Mouse (Mus musculus): ENCODE data around the gene Rem2. TPM values are rescaled to one million over a fixed set of nuclear protein-coding genes. Genes with fewer than 3 reads are reported as not detected.

Rem2 gene
- total and polyA plus RNA-seq, 3 experiments: 4.8 to 38.8 TPM; not detected in 1

GRCm38 (mm10) chr14:54443712-54444618 is 31.9 kb upstream of the Rem2 start:
- Histone ChIP-seq H3K9ac (ENCODE audit: control insufficient read depth, low read depth, low read length, poor library complexity, severe bottlenecking) (no peak overlapping the region), H3K4me1 (ENCODE audit: control insufficient read depth in 1 of 2, insufficient read depth in 2 of 2, low read length in 2 of 2) (peaks cover 7 to 26% of the 10 kb centered on the region in 2 experiments), H3K27ac (ENCODE audit: control insufficient read depth, low read depth, low read length) (no peak overlapping the region), H3K36me3 (ENCODE audit: control insufficient read depth in 1 of 2, insufficient read depth in 2 of 2, low read length in 2 of 2) (peaks cover 0 to 17% of the 10 kb centered on the region in 2 experiments; a peak in 2 of 4 replicates), H3K4me3 (ENCODE audit: control insufficient read depth in 1 of 2, insufficient read depth in 1 of 2, low read depth in 2 of 2, low read length in 2 of 2) (no peak overlapping the region), H3K79me2 (ENCODE audit: control insufficient read depth, insufficient read depth, low read length, poor library complexity) (no peaks in the 10 kb centered on the region), H3K9me3 (replicated peaks; ENCODE audit: insufficient read depth, low read length) (no peaks in the 10 kb centered on the region), H3K27me3 (ENCODE audit: control insufficient read depth in 1 of 2, insufficient read depth in 2 of 2, low read length in 2 of 2) (no peaks in the 10 kb centered on the region)
- TF ChIP-seq MAFK (IDR thresholded peaks at IDR 0.05; ENCODE audit: borderline replicate concordance, low read depth, low read length): no peak
- 0 out of 2 replicates have a peak, but pooled peaks have one; percentile 45 for TF ChIP-seq ZNF384 (IDR thresholded peaks at IDR 0.05; ENCODE audit: low read depth, low read length)
- no peak for DNase-seq (ENCODE audit: low read depth, low spot score)

- Histone ChIP-seq H3K4me3 (ENCODE audit: control insufficient read depth in 1 of 2, insufficient read depth in 1 of 2, low read depth in 2 of 2, low read length in 2 of 2) (no peak overlapping the region), H3K9me3 (replicated peaks; ENCODE audit: insufficient read depth, low read length) (no peaks in the 10 kb centered on the region), H3K4me1 (ENCODE audit: control insufficient read depth in 1 of 2, insufficient read depth in 2 of 2, low read length in 2 of 2) (peaks cover 9 to 26% of the 10 kb centered on the region in 2 experiments), H3K36me3 (ENCODE audit: control insufficient read depth in 1 of 2, insufficient read depth in 2 of 2, low read length in 2 of 2) (peaks cover 0 to 17% of the 10 kb centered on the region in 2 experiments; a peak in 2 of 4 replicates), H3K27me3 (ENCODE audit: control insufficient read depth in 1 of 2, insufficient read depth in 2 of 2, low read length in 2 of 2) (no peaks in the 10 kb centered on the region), H3K9ac (ENCODE audit: control insufficient read depth, low read depth, low read length, poor library complexity, severe bottlenecking) (no peak overlapping the region; the same call in 1 of the 2 replicates), H3K27ac (ENCODE audit: control insufficient read depth, low read depth, low read length) (no peak overlapping the region), H3K79me2 (ENCODE audit: control insufficient read depth, insufficient read depth, low read length, poor library complexity) (no peaks in the 10 kb centered on the region)
- TF ChIP-seq KAT2A (conservative IDR thresholded peaks at IDR 0.05; ENCODE audit: low read depth, low read length): no peak
- TF ChIP-seq SIN3A (IDR thresholded peaks at IDR 0.05; ENCODE audit: low read length): peak; percentile 14; the same call in 1 of the 2 replicates
- no peak for TF ChIP-seq RCOR1 (IDR thresholded peaks at IDR 0.05; ENCODE audit: low read depth, low read length)
- peak in 1 of 2 experiments; percentile 39; a peak in 1 of 4 replicates for TF ChIP-seq EP300 (IDR thresholded peaks at IDR 0.05; ENCODE audit: low read depth in 1 of 2, low read length in 2 of 2)
- no peak for TF ChIP-seq CHD1 (IDR thresholded peaks at IDR 0.05; ENCODE audit: low read depth, low read length)
- peak; percentile 34 for DNase-seq (ENCODE audit: low read depth, low spot score)
Measured at GRCm38 (mm10) chr14:54445476-54445875, 30.4 kb upstream of the Rem2 start.

GRCm38 (mm10) chr14:54453566-54453965 is 22.3 kb upstream of the Rem2 start:
- Histone ChIP-seq H3K4me3 (ENCODE audit: control insufficient read depth in 1 of 2, insufficient read depth in 1 of 2, low read depth in 2 of 2, low read length in 2 of 2) (no peak overlapping the region), H3K9me3 (replicated peaks; ENCODE audit: insufficient read depth, low read length) (no peaks in the 10 kb centered on the region), H3K27me3 (ENCODE audit: control insufficient read depth in 1 of 2, insufficient read depth in 2 of 2, low read length in 2 of 2) (no peaks in the 10 kb centered on the region), H3K9ac (ENCODE audit: control insufficient read depth, low read depth, low read length, poor library complexity, severe bottlenecking) (no peak overlapping the region), H3K36me3 (ENCODE audit: control insufficient read depth in 1 of 2, insufficient read depth in 2 of 2, low read length in 2 of 2) (peaks cover 0 to 6% of the 10 kb centered on the region in 2 experiments; a peak in 2 of 4 replicates), H3K27ac (ENCODE audit: control insufficient read depth, low read depth, low read length) (no peak overlapping the region), H3K4me1 (ENCODE audit: control insufficient read depth in 1 of 2, insufficient read depth in 2 of 2, low read length in 2 of 2) (peaks cover 2 to 10% of the 10 kb centered on the region in 2 experiments), H3K79me2 (ENCODE audit: control insufficient read depth, insufficient read depth, low read length, poor library complexity) (no peaks in the 10 kb centered on the region)
- TF ChIP-seq GATA1 (IDR thresholded peaks at IDR 0.05; ENCODE audit: low read depth, low read length) (no peak), E2F4 (IDR thresholded peaks at IDR 0.05; ENCODE audit: borderline replicate concordance, low read depth, low read length) (no peak), MAX (IDR thresholded peaks at IDR 0.05; ENCODE audit: low read length) (no peak), MAZ (IDR thresholded peaks at IDR 0.05; ENCODE audit: low read depth, low read length) (no peak), MXI1 (IDR thresholded peaks at IDR 0.05; ENCODE audit: low read depth, low read length) (no peak), POLR2AphosphoS2 (IDR thresholded peaks at IDR 0.05; ENCODE audit: low read length) (no peak)
- no peak for DNase-seq (ENCODE audit: low read depth, low spot score)

Measured in MEL (cell line).